Mouse (Mus musculus) stomach, postnatal 0 days (tissue): ENCODE measurements around the gene Nudt1.

Experiments used
- CTCF ChIP-seq: IDR thresholded peaks from 2 replicates; pipeline ENCODE4 v1.5.1; 2016; ENCODE audit warnings: antibody characterized with exemption, low read depth, mild to moderate bottlenecking, moderate library complexity
- EP300 ChIP-seq: optimal IDR thresholded peaks from 2 replicates; pipeline ENCODE3; 2016; ENCODE audit warnings: antibody characterized with exemption

- no peak for TF ChIP-seq CTCF
- TF ChIP-seq EP300: no peak
Measured at GRCm38 (mm10) chr5:140306016-140306415, 15.4 kb upstream of the Nudt1 start.
